Mouse (Mus musculus) G1E-ER4 (cell line): ENCODE data around the gene Cbs. TPM values are rescaled to one million over a fixed set of nuclear protein-coding genes. Genes with fewer than 3 reads are reported as not detected.

Source experiments
- GATA1 ChIP-seq: IDR thresholded peaks from one replicate; pipeline ENCODE4 v1.8.0; 2012; ENCODE audit warnings: low read length, inconsistent platforms
- polyA plus RNA-seq: library from polyadenylated mRNA; stranded (reverse); fragments of >175 nt; gene quantifications from 2 replicates; pipeline ENCODE4 v1.2.3, GENCODE M21; 2012

Cbs gene
- polyA plus RNA-seq, 1 experiment: not detected

DNA sequence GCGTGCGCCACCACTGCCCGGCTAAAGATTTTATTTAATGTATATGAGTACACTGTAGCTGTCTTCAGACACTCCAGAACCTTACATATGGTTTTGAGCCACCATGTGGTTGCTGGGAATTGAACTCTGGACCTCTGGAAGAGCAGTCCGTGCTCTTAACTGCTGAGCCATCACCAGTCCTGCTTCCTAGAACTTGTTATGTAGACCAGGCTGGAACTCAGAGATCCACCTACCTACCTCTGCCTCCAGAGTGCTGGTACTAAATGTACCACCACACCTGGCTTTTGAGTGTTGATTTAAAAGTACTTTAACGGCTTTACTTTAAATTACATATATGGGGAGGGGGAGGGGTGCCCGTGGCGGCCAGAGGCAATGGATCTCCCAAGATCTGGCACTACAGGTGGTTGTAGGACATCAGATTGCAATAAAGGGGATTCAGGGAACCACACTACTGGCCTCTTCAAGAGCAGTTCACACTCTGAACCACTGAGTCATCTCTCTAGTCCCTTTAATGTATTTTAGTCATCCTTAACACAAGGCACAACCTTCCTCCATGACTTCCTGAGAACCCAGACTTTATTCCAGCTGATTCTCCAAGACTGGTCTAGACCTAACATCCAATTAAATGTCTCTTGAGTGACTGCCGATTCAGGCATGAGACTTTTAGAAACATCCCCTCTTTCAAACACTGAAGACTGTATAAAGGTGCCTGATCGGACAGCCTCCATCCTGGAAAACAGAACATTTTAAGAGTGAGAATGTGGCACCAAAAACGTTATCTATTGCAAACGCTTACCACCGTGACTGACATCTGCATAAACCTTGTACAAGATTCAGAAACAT lies 20.3 kb upstream of the Cbs start:
- no peak for TF ChIP-seq GATA1

DNA sequence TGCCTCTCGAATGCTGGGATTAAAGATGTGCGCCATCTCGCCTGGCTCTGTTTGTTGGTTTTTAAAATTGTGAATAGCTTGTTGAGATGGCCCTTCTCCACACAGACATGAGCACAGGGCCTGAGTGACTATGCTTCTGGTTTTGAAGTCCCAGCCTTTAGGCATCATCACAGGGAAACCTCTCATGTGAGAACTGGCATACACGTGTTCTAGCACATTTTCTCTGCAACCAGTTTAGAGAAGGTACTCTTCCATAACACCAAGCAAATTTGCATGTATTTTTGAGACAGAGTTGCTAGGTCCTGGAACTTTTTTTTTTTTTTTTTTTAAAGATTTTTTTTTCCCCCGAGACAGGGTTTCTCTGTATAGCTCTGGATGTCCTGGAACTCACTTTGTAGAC lies 19.6 kb upstream of the Cbs start:
- TF ChIP-seq GATA1: no peak

- TF ChIP-seq GATA1: no peak
Observed at GRCm38 (mm10) chr17:31655366-31655765, 18.3 kb upstream of the Cbs start.

DNA sequence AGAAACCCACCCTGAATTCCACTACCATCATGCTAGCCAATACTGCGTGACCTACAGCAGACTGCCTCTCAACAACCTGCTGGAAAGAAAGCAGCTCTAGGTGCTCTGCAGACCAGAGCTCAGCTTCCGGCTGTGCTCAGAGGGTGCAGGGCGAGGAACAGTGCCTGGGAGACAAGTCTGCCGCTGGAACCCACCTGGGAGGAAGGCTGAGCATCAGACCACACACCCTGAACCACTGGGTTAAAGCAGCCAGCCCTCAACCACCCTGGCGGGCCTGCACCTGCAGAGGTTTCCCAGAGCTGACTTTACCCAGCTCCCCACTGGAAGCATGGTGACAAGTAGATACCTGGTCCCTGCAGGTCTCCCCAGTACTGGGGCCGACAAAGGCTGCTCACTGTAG lies 16.2 kb upstream of the Cbs start:
- TF ChIP-seq GATA1: no peak

GRCm38 (mm10) chr17:31652152-31652551 lies 15.1 kb upstream of the Cbs start:
- no peak for TF ChIP-seq GATA1

- TF ChIP-seq GATA1: no peak
Observed at GRCm38 (mm10) chr17:31646199-31647002, 9.4 kb upstream of the Cbs start.

- no peak for TF ChIP-seq GATA1
Observed at GRCm38 (mm10) chr17:31642913-31643312, 5.9 kb upstream of the Cbs start.

- no peak for TF ChIP-seq GATA1
Observed at GRCm38 (mm10) chr17:31642331-31642730, 5.3 kb upstream of the Cbs start.

DNA sequence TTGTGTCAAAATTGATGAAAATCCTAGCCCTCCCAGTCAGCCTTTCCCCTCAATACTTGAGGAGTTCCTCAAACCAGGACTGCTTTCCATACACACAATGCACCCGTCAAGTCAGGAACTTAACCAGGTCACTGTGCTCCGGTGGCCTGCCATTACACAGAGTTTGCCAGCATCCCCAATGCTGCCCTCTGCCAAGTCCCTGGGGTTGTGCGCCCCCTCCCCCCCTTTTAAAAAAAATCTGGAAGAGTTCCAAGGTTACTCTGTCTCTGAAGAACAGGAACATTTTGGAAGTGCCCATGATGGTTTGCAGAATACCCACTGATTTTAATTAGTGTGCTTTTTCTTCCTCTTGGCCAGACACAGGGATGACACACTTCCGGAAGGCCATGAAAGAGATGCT lies 2.6 kb upstream of the Cbs start:
- TF ChIP-seq GATA1: no peak

DNA sequence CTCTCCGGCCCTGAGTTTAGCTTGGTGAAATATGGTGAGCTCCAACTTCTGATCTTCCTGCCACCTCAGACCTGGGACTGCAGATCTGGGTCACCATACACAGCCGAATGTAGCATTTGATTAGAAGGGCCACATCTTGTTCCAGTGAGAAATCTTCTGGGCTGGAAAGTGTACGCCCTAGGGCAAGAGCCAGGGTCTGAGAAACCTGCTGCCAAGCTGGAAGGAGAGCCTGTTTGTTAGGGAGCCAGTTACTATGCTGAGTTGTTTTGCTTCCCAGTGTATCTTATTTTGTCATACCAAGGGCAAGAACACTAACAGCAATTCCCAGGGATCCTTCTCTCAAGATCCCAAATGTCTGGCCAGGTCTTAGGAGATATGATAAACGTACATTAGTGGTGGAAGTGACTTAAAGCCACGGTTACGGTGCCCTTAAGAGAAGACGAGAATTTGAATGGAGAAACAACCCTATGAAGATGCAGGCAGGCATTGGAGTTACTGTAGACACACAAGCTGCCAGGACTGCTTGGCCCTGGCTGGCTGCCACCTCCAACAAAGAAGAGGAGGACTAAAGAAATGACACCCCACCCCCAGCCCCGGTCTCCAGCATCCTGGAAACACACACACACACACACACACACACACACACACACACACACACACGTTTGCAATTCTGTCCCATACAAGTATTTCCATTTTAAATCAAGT lies 980 bp upstream of the Cbs start:
- TF ChIP-seq GATA1: no peak

- TF ChIP-seq GATA1: no peak
Observed at GRCm38 (mm10) chr17:31636277-31636941, 629 bp downstream of the Cbs start.

DNA sequence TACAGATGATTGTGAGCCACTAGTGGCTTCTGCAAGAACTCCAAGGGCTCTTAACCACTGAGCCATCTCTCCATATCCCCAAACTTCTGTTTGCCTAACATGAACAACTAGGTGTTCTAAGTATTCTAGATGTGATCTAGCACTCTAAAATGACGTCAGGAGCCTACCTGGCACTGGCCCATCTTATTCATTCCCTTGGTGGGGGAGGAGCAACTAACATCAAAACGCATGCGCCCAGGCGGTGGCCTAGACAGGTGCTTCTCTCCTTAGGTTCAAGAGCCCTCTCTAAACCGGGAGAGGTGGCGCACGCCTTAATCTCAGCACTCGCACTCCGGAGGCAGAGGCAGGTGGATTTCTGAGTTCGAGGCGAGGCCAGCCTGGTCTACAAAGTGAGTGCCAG lies 1.3 kb downstream of the Cbs start:
- no peak for TF ChIP-seq GATA1

GRCm38 (mm10) chr17:31634896-31635295 lies 2.1 kb downstream of the Cbs start:
- TF ChIP-seq GATA1: no peak

GRCm38 (mm10) chr17:31633007-31633406 lies 4.0 kb downstream of the Cbs start:
- TF ChIP-seq GATA1: no peak

DNA sequence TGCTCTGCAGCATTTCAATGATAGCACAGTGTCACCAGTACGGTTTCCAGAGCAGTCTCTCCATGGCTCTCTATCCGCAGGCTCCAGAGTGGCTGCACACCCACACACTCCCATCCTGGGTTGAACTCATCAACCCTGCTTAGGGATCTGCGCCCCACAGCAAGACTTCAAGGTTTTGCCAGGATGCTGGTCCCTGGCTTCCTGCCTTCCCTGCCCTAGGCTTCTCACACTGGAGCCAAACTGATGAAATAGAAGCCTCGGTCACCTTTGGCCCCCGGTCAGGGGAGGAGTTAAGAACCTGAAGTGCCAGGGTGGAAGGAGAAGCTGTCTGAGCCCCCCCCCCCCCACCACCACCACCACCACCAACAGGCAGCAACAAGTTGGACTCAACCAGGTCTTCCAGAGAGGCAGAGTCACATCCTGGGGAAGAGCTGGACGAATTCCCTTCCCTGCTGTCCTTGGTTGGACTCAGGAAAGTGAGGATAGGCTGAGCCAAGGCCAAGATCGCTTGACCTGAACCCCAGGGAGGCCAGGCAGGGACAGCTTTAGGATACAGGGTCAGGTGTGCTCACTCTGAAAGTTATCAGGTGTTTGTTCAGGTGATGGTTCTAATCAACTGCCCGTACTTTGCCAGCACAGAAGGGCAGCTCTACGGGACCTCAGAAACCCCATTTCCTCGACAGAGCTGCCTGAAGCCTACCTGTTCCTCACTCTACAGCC lies 5.8 kb downstream of the Cbs start:
- no peak for TF ChIP-seq GATA1
